Mouse (Mus musculus) spleen, adult 2 months (tissue): ENCODE data around the gene Rpl27a.

ENCODE experiments used
- CTCF ChIP-seq: fragments of 200-500 bp; IDR thresholded peaks from 2 replicates; pipeline ENCODE4 v1.5.1; 2011; ENCODE audit warnings: mild to moderate bottlenecking, inconsistent platforms; ENCODE audit not compliant: insufficient read depth, insufficient read length, insufficient replicate concordance; ENCODE audit errors: extremely low read depth
- POLR2A ChIP-seq: fragments of 200-500 bp; IDR thresholded peaks from 2 replicates; pipeline ENCODE4 v1.6.1; 2011; ENCODE audit warnings: low read depth, low read length, inconsistent platforms

GRCm38 (mm10) chr7:109531501-109531900 lies 12.6 kb downstream of the Rpl27a start:
- TF ChIP-seq POLR2A, result no peak
- no peak for TF ChIP-seq CTCF
